ENCODE assay signal across 8 mouse cellular contexts in genomic region chr6:140423041-140423845, GRCm38 (mm10). TPM values are rescaled to one million over a fixed set of nuclear protein-coding genes. Genes with fewer than 3 reads are reported as not detected.
DNase-seq lines count a peak whose midpoint lies in the region; ATAC-seq and TF ChIP-seq lines count a peak whose summit lies in the region.

No protein-coding gene starts in this region.

- DNase-seq in kidney, postnatal 0 days (ENCODE audit: low spot score), result no peak
- DNase-seq in kidney, adult 9 months, result no peak
- no peak for DNase-seq in forebrain, embryonic 11.5 days (ENCODE audit: low spot score)
- no peak for DNase-seq in retina, embryonic 14.5 days (ENCODE audit: low spot score)
- DNase-seq in left cerebral cortex, postnatal 25 days (ENCODE audit: low spot score in 2 of 2), result no peak

- H3K27me3 ChIP-seq in kidney, postnatal 0 days (ENCODE audit: insufficient read depth, low read length), result no peaks in the 10 kb centered on the region
- no peaks in the 10 kb centered on the region for H3K27me3 ChIP-seq in forebrain, embryonic 11.5 days (ENCODE audit: control insufficient read depth, insufficient read depth, low read length)
- no peaks in the 10 kb centered on the region for H3K27me3 ChIP-seq in intestine, postnatal 0 days (replicated peaks; ENCODE audit: control insufficient read depth, insufficient read depth, low read length)
- no peaks in the 10 kb centered on the region for H3K27me3 ChIP-seq in myocyte (ENCODE audit: control insufficient read depth, insufficient read depth, insufficient read length)

- no peaks in the 10 kb centered on the region for H3K79me2 ChIP-seq in myocyte (ENCODE audit: control insufficient read depth, insufficient read depth)

- H3K9ac ChIP-seq in kidney, postnatal 0 days (ENCODE audit: low read depth, low read length), result peak overlapping the region; percentile 95
- peak overlapping the region; percentile 98 for H3K9ac ChIP-seq in forebrain, embryonic 11.5 days (ENCODE audit: low read length)
- H3K9ac ChIP-seq in intestine, postnatal 0 days (ENCODE audit: low read depth, low read length), result peak overlapping the region; percentile 97

- peak overlapping the region; percentile 97 for H3K4me3 ChIP-seq in kidney, postnatal 0 days (replicated peaks; ENCODE audit: low read depth, low read length)
- H3K4me3 ChIP-seq in bone marrow, adult 2 months (replicated peaks; ENCODE audit: control insufficient read depth, low read depth, low read length), result peak overlapping the region; percentile 34
- peak overlapping the region; percentile 93 for H3K4me3 ChIP-seq in forebrain, embryonic 11.5 days (ENCODE audit: low read depth, low read length)
- H3K4me3 ChIP-seq in intestine, postnatal 0 days (ENCODE audit: low read depth, low read length), result peak overlapping the region; percentile 97
- peak overlapping the region; percentile 61 for H3K4me3 ChIP-seq in myocyte

- H3K36me3 ChIP-seq in kidney, postnatal 0 days (ENCODE audit: insufficient read depth, low read length), result no peaks in the 10 kb centered on the region; the same call in 1 of the 2 replicates
- H3K36me3 ChIP-seq in forebrain, embryonic 11.5 days (ENCODE audit: control insufficient read depth, insufficient read depth, low read length), result no peaks in the 10 kb centered on the region
- no peaks in the 10 kb centered on the region for H3K36me3 ChIP-seq in intestine, postnatal 0 days (ENCODE audit: control insufficient read depth, insufficient read depth)
- H3K36me3 ChIP-seq in myocyte (ENCODE audit: control insufficient read depth, insufficient read depth), result no peaks in the 10 kb centered on the region

- H3K9me3 ChIP-seq in kidney, postnatal 0 days (replicated peaks; ENCODE audit: low read length), result 0 out of 2 replicates have a peak, but pooled peaks cover 4% of the 10 kb centered on the region
- no peaks in the 10 kb centered on the region for H3K9me3 ChIP-seq in forebrain, embryonic 11.5 days (ENCODE audit: control insufficient read depth, low read length)
- H3K9me3 ChIP-seq in intestine, postnatal 0 days (ENCODE audit: control insufficient read depth), result no peaks in the 10 kb centered on the region

- no peak for TF ChIP-seq CTCF in kidney, postnatal 0 days (IDR thresholded peaks at IDR 0.05; ENCODE audit: low read depth)
- TF ChIP-seq CTCF in bone marrow, adult 2 months (IDR thresholded peaks at IDR 0.05; ENCODE audit: control insufficient read depth, insufficient read depth, low read length), result no peak
- TF ChIP-seq CTCF in intestine, postnatal 0 days (IDR thresholded peaks at IDR 0.05; ENCODE audit: low read depth), result no peak

- no peak for TF ChIP-seq POLR2A in bone marrow, adult 2 months (IDR thresholded peaks at IDR 0.05; ENCODE audit: borderline replicate concordance, control insufficient read depth, low read depth, low read length)
- TF ChIP-seq POLR2A in myocyte (IDR thresholded peaks at IDR 0.05; ENCODE audit: insufficient read length, low read depth), result no peak

- intact Hi-C loops in left cerebral cortex, postnatal 25 days (cut with DNase I), result no loop called here

- no peak for ATAC-seq in kidney, postnatal 0 days (replicated peaks; ENCODE audit: low FRiP score, low read depth)
- ATAC-seq in forebrain, embryonic 11.5 days (replicated peaks; ENCODE audit: low FRiP score), result no peak
- no peak for ATAC-seq in intestine, postnatal 0 days

- H3K4me1 ChIP-seq in kidney, postnatal 0 days (replicated peaks; ENCODE audit: insufficient read depth, low read length), result no peaks in the 10 kb centered on the region
- H3K4me1 ChIP-seq in bone marrow, adult 2 months (ENCODE audit: control insufficient read depth, insufficient read depth, low read length), result no peaks in the 10 kb centered on the region
- H3K4me1 ChIP-seq in forebrain, embryonic 11.5 days (replicated peaks; ENCODE audit: control insufficient read depth, insufficient read depth, low read length), result peaks cover 4% of the 10 kb centered on the region; the same call in 1 of the 2 replicates
- H3K4me1 ChIP-seq in intestine, postnatal 0 days (replicated peaks; ENCODE audit: control insufficient read depth, insufficient read depth, low read length), result no peaks in the 10 kb centered on the region

- 10% methylated on average over 29 of the region's 29 CpGs for WGBS in kidney, postnatal 0 days
- 19% methylated on average over 29 of the region's 29 CpGs for WGBS in bone marrow, adult 2 months
- WGBS in forebrain, embryonic 11.5 days, result 8% methylated on average over 29 of the region's 29 CpGs
- 18% methylated on average over 29 of the region's 29 CpGs for WGBS in intestine, postnatal 0 days

- H3K4me2 ChIP-seq in kidney, postnatal 0 days (ENCODE audit: low read length), result peak overlapping the region; percentile 89
- H3K4me2 ChIP-seq in forebrain, embryonic 11.5 days (ENCODE audit: low read depth, low read length, severe bottlenecking), result peak overlapping the region; percentile 74
- peak overlapping the region; percentile 83 for H3K4me2 ChIP-seq in intestine, postnatal 0 days (replicated peaks; ENCODE audit: low read depth)
- peak overlapping the region; percentile 63 for H3K4me2 ChIP-seq in myocyte (ENCODE audit: low read depth)

- H3ac ChIP-seq in myocyte (ENCODE audit: control insufficient read depth, insufficient read length), result peak overlapping the region; percentile 74

- H3K27ac ChIP-seq in kidney, postnatal 0 days, result peak overlapping the region; percentile 92
- no peak overlapping the region for H3K27ac ChIP-seq in bone marrow, adult 2 months (ENCODE audit: control insufficient read depth, insufficient read depth, low read depth, low read length, poor library complexity)
- H3K27ac ChIP-seq in forebrain, embryonic 11.5 days (ENCODE audit: low read depth, low read length), result peak overlapping the region; percentile 88
- peak overlapping the region; percentile 87 for H3K27ac ChIP-seq in intestine, postnatal 0 days (ENCODE audit: low read depth, low read length)

TF ChIP-seq in myocyte, 11 proteins besides CTCF, POLR2A, EP300 and RAD21:
- TF ChIP-seq MAX (IDR thresholded peaks at IDR 0.05; ENCODE audit: low read depth) (no peak), E2F4 (IDR thresholded peaks at IDR 0.05; ENCODE audit: insufficient read depth) (no peak), CEBPB (IDR thresholded peaks at IDR 0.05; ENCODE audit: insufficient read depth, poor library complexity, severe bottlenecking) (no peak), SRF (IDR thresholded peaks at IDR 0.05; ENCODE audit: control insufficient read depth, insufficient read length, low read depth) (no peak), MYOD1 (IDR thresholded peaks at IDR 0.05; ENCODE audit: control insufficient read depth in 1 of 3, insufficient read length in 2 of 3, low read depth in 2 of 3) (no peak), REST (IDR thresholded peaks at IDR 0.05; ENCODE audit: insufficient read depth, insufficient read length) (no peak), TCF3 (IDR thresholded peaks at IDR 0.05; ENCODE audit: insufficient read length, low read depth) (no peak), USF1 (IDR thresholded peaks at IDR 0.05; ENCODE audit: low read depth) (no peak), MYOG (IDR thresholded peaks at IDR 0.05; ENCODE audit: control insufficient read depth in 1 of 3, insufficient read depth in 1 of 3, insufficient read length in 2 of 3, low read depth in 2 of 3) (no peak), TCF12 (IDR thresholded peaks at IDR 0.05; ENCODE audit: insufficient read depth, poor library complexity, severe bottlenecking) (no peak), POLR2AphosphoS2 (IDR thresholded peaks at IDR 0.05; ENCODE audit: insufficient read length, low read depth) (no peak)

RNA-seq across cellular contexts. Expression of gene Plekha5, which starts 0.6 kb away (rescaled TPM):
- polyA plus RNA-seq in kidney, postnatal 0 days (2015; fragmentation: Nextera tagmentation; extraction: Ambion mirVana), result 39.0 and 40.2 TPM in 2 replicates
- polyA plus RNA-seq in bone marrow, adult 2 months (2011; ENCODE audit: insufficient read depth, insufficient read length, low replicate concordance, missing spikeins), result 3.4 and 3.8 TPM in 2 replicates
- polyA plus RNA-seq in forebrain, embryonic 11.5 days (2014; fragmentation: Nextera tagmentation; extraction: Ambion mirVana), result 57.6 and 63.1 TPM in 2 replicates
- 17.9 and 18.0 TPM in 2 replicates for polyA plus RNA-seq in intestine, postnatal 0 days (2015; fragmentation: Nextera tagmentation; extraction: Ambion mirVana)
- 12.2 TPM for polyA plus RNA-seq in myocyte (2012; fragmentation: generic; extraction: Trizol)
- 100 to 1,000 TPM in 1 of 2 experiments, 10 to 100 TPM in 1; 89.1 to 113 TPM for total RNA-seq in left cerebral cortex, postnatal 25 days (2021)

Comparison
In these comparisons a context has a peak if more than half of its experiments do, and no peak if none do; other contexts are left out.
1. H3K4me3 ChIP-seq: peak in every context shown above with its lines; median percentile 97 in kidney, postnatal 0 days; 97 in intestine, postnatal 0 days; 93 in forebrain, embryonic 11.5 days; 61 in myocyte; 34 in bone marrow, adult 2 months.